Mouse (Mus musculus): Measurements from ENCODE around the gene Fgfr2.

DNA sequence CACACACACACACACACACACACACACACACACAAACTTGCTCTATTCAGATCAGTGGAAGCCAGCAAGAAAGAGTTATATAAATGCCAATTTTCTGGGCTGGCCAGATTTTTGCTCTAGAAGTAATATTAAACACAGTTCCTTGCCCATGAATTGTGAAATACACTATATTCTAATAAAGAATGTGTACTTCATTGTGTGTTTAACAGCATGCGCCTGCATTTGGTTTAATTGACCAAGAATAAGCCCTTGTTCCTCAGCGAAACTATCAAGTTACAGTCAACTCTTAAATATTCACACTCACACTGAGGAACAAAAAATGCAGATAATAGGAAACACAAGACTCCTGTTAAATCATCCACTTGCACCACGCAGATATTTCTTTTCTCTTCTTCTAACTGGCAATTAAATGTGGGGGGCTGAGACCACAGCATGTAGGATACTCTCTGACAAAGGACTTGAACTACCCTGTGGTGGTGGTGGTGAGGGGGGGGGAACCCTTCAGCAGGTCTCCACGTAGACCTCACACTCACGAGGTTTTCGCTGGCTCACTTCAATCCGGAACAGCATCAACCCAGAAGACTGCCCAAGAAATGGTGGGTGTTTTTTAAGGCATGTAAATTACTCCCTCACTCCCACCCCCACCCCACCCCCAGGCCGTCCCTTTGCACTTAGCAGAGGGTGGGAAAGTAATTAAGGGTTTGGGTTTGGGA lies 2865.0 kb downstream of the Fgfr2 start:
- TF ChIP-seq CTCF (IDR thresholded peaks at IDR 0.05; ENCODE audit: control insufficient read depth, insufficient read depth, insufficient replicate concordance, low read depth, low read length): no peak
- TF ChIP-seq POLR2A (IDR thresholded peaks at IDR 0.05; ENCODE audit: control insufficient read depth, low read depth, low read length): no peak
